ENCODE assay signal across 20 mouse cellular contexts in the genomic region with DNA sequence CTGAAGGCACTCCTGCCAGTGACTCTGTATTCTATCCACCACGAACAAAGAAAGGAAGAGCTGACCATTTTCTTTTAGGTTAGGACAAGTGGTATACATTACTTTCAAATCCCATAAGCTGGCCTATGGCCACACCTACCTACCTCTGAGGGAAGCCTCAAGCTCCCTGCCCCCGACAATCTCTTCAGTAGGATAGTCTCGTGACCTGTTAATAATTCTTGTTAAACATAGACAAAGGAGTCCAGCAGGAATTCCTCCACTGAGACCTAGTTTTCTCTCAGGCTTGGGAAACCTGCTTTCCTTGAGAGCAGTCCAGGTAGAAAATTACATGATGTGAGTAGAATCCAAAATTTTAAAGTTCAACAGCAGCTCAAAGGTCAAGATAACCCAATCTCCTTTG.
A peak's percentile ranks its signal among the peaks of the same experiment; 100 is the strongest.
DNase-seq lines count a peak whose midpoint lies in the region; ATAC-seq and TF ChIP-seq lines count a peak whose summit lies in the region.
"Had no signal": no experiment of that assay in that cellular context is flagged by ENCODE, and none has a peak within 500 bp of the region (broad histone marks: within the 10 kb centered on the region; RNA-seq: fewer than 3 reads in every experiment).

No protein-coding gene starts in this region.

- no peak for TF ChIP-seq CTCF in kidney, adult 2 months (conservative IDR thresholded peaks at IDR 0.05; ENCODE audit: insufficient read depth, insufficient read length, low read depth, low read length)

- no peak overlapping the region for H3K4me3 ChIP-seq in kidney, adult 2 months (ENCODE audit: insufficient read depth, low read depth, low read length)
- H3K4me3 ChIP-seq in intestine, embryonic 16.5 days (ENCODE audit: low read length), result no peak overlapping the region
- no peak overlapping the region for H3K4me3 ChIP-seq in kidney, embryonic 16.5 days (ENCODE audit: low read length)
- H3K4me3 ChIP-seq: embryonic facial prominence, embryonic 13.5 days; forebrain, embryonic 12.5 days; heart, embryonic 10.5 days had no signal

- H3K4me1 ChIP-seq in kidney, adult 2 months (ENCODE audit: control insufficient read depth, insufficient read depth, low read length), result peaks cover 27% of the 10 kb centered on the region
- H3K4me1 ChIP-seq in intestine, embryonic 16.5 days (ENCODE audit: control insufficient read depth, insufficient read depth, low read length), result peaks cover 7% of the 10 kb centered on the region
- peaks cover 10% of the 10 kb centered on the region; the same call in 1 of the 2 replicates for H3K4me1 ChIP-seq in kidney, embryonic 16.5 days (ENCODE audit: insufficient read depth, low read length)

- H3K27ac ChIP-seq in kidney, adult 2 months (ENCODE audit: insufficient read depth, low read depth, low read length), result no peak overlapping the region
- 0 out of 2 replicates have a peak overlapping the region, but pooled peaks have one; percentile 21 for H3K27ac ChIP-seq in intestine, embryonic 16.5 days (ENCODE audit: low read length)
- no peak overlapping the region; the same call in 1 of the 2 replicates for H3K27ac ChIP-seq in kidney, embryonic 16.5 days (ENCODE audit: low read length)
- H3K27ac ChIP-seq: embryonic facial prominence, embryonic 13.5 days; forebrain, embryonic 12.5 days; heart, embryonic 10.5 days had no signal

- DNase-seq in kidney, adult 2 months, result peak; percentile 76
- DNase-seq in kidney, adult 18-20 months, result no peak
- peak; percentile 38 to 51 for DNase-seq in kidney, postnatal 36 days
- no peak for DNase-seq in Muller cell, postnatal 12 days (ENCODE audit: inconsistent ontology term)
- DNase-seq in ovary, postnatal 14 days (ENCODE audit: low spot score), result no peak
- DNase-seq: adrenal gland, adult 2 months; adrenal gland, postnatal 25 days; cerebellum, adult 18-20 months; cerebellum, adult 9-11 months; cerebellum, postnatal 36 days; gastrocnemius, postnatal 10 days; heart, adult 18-20 months; heart, postnatal 14 days had no signal

- 50% methylated on average over 3 of the region's 3 CpGs for WGBS in kidney, adult 2 months
- 56% methylated on average over 3 of the region's 3 CpGs for WGBS in intestine, embryonic 16.5 days
- 60% methylated on average over 3 of the region's 3 CpGs for WGBS in kidney, embryonic 16.5 days

- no peaks in the 10 kb centered on the region for H3K27me3 ChIP-seq in kidney, adult 2 months (replicated peaks; ENCODE audit: control insufficient read depth, insufficient read depth, low read length)
- no peaks in the 10 kb centered on the region for H3K27me3 ChIP-seq in intestine, embryonic 16.5 days (replicated peaks; ENCODE audit: control insufficient read depth, insufficient read depth, low read length)
- no peaks in the 10 kb centered on the region for H3K27me3 ChIP-seq in kidney, embryonic 16.5 days (ENCODE audit: insufficient read depth, low read length)
- H3K27me3 ChIP-seq: CH12.LX; embryonic facial prominence, embryonic 13.5 days; forebrain, embryonic 12.5 days had no signal

- H3K9me3 ChIP-seq in intestine, embryonic 16.5 days (ENCODE audit: control insufficient read depth, low read length), result no peaks in the 10 kb centered on the region
- no peaks in the 10 kb centered on the region for H3K9me3 ChIP-seq in kidney, embryonic 16.5 days (ENCODE audit: low read length)
- H3K9me3 ChIP-seq: embryonic facial prominence, embryonic 13.5 days; forebrain, embryonic 12.5 days; heart, embryonic 10.5 days had no signal

- H3K36me3 ChIP-seq in kidney, adult 2 months (ENCODE audit: control insufficient read depth, insufficient read depth, low read length), result no peaks in the 10 kb centered on the region
- no peaks in the 10 kb centered on the region for H3K36me3 ChIP-seq in intestine, embryonic 16.5 days (ENCODE audit: control insufficient read depth, insufficient read depth, low read length)
- H3K36me3 ChIP-seq in kidney, embryonic 16.5 days (ENCODE audit: insufficient read depth, low read length), result no peaks in the 10 kb centered on the region
- H3K36me3 ChIP-seq: embryonic facial prominence, embryonic 13.5 days; forebrain, embryonic 12.5 days; heart, embryonic 10.5 days had no signal

- no peak overlapping the region for H3K9ac ChIP-seq in intestine, embryonic 16.5 days (ENCODE audit: low read depth, low read length)
- H3K9ac ChIP-seq in kidney, embryonic 16.5 days (replicated peaks; ENCODE audit: low read length), result no peak overlapping the region
- H3K9ac ChIP-seq: embryonic facial prominence, embryonic 13.5 days; forebrain, embryonic 12.5 days had no signal

- TF ChIP-seq POLR2A in kidney, adult 2 months (IDR thresholded peaks at IDR 0.05; ENCODE audit: low read depth, low read length), result no peak

- peak; percentile 49 for ATAC-seq in intestine, embryonic 16.5 days
- 0 out of 2 replicates have a peak, but pooled peaks have one; percentile 49 for ATAC-seq in kidney, embryonic 16.5 days (ENCODE audit: low FRiP score, low TSS enrichment)
- ATAC-seq: forebrain, embryonic 16.5 days had no signal

- H3K4me2 ChIP-seq in intestine, embryonic 16.5 days (ENCODE audit: low read depth, low read length), result no peak overlapping the region
- no peak overlapping the region for H3K4me2 ChIP-seq in kidney, embryonic 16.5 days (replicated peaks; ENCODE audit: low read depth, low read length)
- H3K4me2 ChIP-seq: embryonic facial prominence, embryonic 13.5 days; forebrain, embryonic 12.5 days had no signal

Comparison
In these comparisons a context has a peak if more than half of its experiments do, and no peak if none do; other contexts are left out.
1. DNase-seq: peak in kidney, adult 2 months (single experiment) and kidney, postnatal 36 days (2 of 2); none in kidney, adult 18-20 months (single experiment), Muller cell, postnatal 12 days (single experiment) and ovary, postnatal 14 days (single experiment).